Mouse (Mus musculus): ENCODE measurements around the gene Gm7137.
"Not testable (repeated sequence)": the region's sequence is repeated elsewhere in the genome, so short reads cannot be mapped to it uniquely, and the experiment has no call there.

The Gm7137 gene

DNA sequence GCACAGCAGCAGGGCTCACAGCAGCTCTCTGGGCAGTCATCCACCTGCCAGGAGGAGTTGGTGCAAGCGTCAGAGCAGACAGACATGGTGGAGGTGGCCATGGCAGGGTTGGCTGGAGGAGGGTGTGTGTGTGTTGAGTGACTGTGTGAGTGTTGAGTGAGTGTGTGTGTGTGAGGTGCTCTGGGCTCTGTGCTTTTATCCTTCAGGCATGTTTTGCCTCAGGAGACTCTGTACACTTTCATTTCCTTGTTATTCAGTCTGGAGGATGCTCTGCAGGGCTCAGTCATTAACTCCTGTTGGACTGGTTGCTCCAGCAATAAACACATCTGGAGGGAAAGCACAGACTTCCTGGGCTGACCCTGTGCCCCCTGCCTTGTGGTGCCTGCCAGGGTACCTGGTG, 36.7 kb downstream of the Gm7137 start, which contains the start of gene Gm9736:
TSS of gene Gm9736 (minus strand) at position 101 of the 400 bp plus-strand sequence.
- DNase-seq (ENCODE audit: low read depth) = not testable (repeated sequence)

DNA sequence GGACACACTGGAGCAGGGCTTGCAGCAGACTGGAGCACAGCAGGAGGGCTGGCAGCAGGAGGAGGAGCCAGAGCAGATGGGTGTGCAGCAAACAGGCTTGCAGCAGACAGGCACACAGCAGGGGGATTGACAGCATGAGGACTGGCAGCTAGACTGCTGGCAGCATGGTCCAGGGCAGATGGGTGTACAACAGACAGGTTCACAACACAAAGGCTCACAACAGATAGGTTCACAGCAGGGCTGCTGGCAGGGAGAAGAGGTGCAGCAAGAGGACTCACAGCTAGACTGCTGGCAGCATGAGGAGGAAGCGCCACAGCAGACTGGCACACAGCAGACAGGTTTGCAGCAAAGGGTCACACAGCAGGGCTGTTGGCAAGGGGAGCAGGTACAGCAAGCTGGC, 37.3 kb downstream of the Gm7137 start:
- not testable (repeated sequence) for DNase-seq (ENCODE audit: low read depth)

DNA sequence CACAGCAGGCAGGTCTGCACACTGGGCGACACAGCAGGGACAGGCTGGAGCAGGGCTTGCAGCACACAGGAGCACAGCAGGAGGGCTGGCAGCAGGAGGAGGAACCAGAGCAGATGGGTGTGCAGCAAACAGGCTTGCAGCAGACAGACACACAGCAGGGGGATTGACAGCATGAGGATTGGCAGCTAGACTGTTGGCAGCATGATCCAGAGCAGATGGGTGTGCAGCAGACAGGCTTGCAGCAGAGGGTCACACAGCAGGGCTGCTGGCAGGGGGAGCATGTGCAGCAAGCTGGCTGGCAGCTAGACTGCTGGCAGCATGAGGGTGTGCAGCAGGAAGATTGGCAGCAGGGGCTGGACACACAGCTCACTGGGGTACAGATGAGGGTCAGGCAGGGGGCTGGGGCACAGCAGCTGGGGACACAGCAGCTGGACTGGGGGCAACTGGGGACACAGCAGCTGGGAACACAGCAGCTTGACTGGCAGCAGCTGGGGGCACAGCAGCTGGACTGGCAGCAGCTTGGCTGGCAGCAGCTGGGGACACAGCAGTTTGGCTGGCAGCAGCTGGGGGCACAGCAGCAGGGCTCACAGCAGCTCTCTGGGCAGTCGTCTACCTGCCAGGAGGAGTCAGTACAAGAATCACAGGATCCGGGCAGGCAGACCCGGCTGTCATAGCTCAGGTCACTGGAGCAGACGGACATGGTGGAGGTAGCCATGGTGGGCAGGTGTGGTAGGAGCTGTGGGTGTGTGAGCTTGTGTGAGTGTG, 45.9 kb downstream of the Gm7137 start, which contains the start of gene Gm18596:
TSS of gene Gm18596 (minus strand) at position 715 of the 765 bp plus-strand sequence.
- DNase-seq (ENCODE audit: low read depth) = not testable (repeated sequence)

DNA sequence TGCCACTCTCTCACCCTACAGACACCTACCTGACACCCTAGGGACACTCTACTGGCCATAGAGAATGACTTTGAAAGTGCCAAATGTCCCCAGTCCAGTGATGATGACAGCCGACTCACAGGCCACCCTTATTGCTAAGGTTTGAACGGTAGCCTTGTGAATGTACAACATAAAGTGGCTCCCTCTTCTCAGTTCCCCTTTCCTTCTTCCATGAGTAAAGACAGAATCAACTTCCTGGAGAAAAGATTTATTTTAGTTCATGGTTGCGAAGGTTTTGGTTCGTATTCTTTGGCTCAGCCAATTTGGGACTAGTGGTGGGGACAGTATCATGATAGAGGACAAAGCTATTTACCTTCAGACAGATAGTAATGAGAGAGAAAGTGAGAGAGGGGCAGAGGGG, 49.1 kb downstream of the Gm7137 start:
- no peak for DNase-seq (ENCODE audit: low read depth)
